Mouse (Mus musculus): Measurements from ENCODE around the gene Ifna5.

DNA sequence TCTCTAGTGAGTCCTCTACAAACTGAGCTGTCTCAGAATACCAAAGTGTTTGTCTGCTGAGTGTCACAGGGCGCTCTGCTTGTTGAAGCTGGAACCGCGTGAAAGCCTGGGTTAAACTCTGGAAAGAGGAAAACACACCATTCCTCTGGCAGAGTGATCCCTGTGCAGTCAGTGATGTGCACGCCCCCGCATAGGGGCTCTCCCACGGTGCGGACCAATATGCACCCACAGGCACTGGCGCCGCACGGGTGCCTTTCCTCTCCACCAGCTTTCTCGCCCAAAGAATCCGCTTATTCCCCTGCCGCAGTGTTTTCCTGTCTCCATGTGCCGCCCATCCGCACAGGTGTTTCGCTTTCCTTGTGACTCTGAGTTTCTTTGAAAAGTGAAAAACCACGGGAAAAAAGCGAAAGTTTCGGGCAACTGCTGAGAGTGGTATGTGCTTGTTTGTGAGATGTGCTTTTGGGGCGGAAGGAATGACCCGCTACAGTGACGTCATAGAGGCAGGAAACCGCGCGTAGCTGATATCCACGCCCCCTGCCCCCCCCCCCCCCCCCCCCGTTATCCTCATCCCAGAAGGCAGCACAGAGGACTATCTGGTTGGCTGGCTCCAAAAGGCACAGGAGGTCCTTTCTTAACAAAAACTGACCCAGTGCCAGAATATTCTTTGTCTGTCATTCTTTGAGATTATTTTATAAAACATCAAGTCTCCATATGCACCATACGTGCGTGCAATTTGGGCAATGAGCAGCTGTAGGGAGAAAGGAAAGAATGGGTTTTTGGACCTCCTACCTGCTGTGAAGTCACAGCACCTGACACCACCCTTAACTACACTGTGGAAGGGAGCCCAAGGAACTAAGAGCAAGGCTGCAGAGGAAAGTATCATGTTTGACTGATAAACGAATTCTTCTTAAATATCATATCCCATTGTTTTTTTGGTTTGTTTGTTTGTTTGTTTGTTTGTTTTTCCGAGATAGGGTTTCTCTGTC, 32.9 kb downstream of the Ifna5 start:
- TF ChIP-seq CTCF (IDR thresholded peaks at IDR 0.05; ENCODE audit: low read depth, low read length) (no peak), GATA1 (IDR thresholded peaks at IDR 0.05; ENCODE audit: borderline replicate concordance, low read length) (no peak)

All from G1E (cell line).